Mouse (Mus musculus): ENCODE results near the gene Leng9. TPM values are rescaled to one million over a fixed set of nuclear protein-coding genes. Genes with fewer than 3 reads are reported as not detected.

The Leng9 gene
- polyA plus RNA-seq, 2 experiments, result 3.9 TPM

DNA sequence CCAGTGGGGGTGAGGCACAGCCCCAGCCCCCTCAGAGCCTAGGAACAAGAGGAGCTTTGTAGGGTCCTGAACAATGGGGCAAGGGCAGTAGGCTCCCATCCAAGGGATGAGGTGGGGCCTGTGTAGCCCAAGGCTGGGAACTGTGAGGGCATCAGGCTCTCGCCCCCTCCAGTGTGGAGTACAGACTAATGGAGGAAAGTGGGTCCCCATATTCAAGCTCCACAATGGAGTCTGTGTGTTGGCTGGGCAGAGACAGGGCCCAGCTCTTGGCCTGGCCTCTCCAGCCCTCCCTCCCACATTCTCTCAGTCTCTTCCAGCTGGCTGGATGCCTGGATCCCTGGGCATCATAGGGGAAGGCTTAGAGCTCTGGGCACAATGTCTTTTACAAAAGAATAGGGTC, 26.4 kb downstream of the Leng9 start:
- Histone ChIP-seq H3K9ac (ENCODE audit: low read depth, low read length, severe bottlenecking) (no peak overlapping the region), H3K4me2 (replicated peaks; ENCODE audit: low read depth, low read length, severe bottlenecking) (no peak overlapping the region), H3K9me3 (ENCODE audit: control insufficient read depth, low read length) (no peaks in the 10 kb centered on the region), H3K27ac (replicated peaks; ENCODE audit: low read depth, low read length) (no peak overlapping the region), H3K36me3 (ENCODE audit: control insufficient read depth, insufficient read depth, low read length) (no peaks in the 10 kb centered on the region), H3K27me3 (ENCODE audit: control insufficient read depth, insufficient read depth, low read length) (peaks cover 19% of the 10 kb centered on the region), H3K4me1 (ENCODE audit: control insufficient read depth, insufficient read depth, low read length) (0 out of 2 replicates have a peak, but pooled peaks cover 5% of the 10 kb centered on the region), H3K4me3 (replicated peaks; ENCODE audit: low read length) (no peak overlapping the region)
- no peak for DNase-seq (ENCODE audit: low spot score)
- no CpG with 5 or more reads among the region's 1 CpGs for WGBS
- no peak for ATAC-seq (ENCODE audit: low FRiP score, low read depth)
- no peak for TF ChIP-seq POLR2A (IDR thresholded peaks at IDR 0.05; ENCODE audit: borderline replicate concordance, extremely low read depth, insufficient read depth, insufficient read length)

DNA sequence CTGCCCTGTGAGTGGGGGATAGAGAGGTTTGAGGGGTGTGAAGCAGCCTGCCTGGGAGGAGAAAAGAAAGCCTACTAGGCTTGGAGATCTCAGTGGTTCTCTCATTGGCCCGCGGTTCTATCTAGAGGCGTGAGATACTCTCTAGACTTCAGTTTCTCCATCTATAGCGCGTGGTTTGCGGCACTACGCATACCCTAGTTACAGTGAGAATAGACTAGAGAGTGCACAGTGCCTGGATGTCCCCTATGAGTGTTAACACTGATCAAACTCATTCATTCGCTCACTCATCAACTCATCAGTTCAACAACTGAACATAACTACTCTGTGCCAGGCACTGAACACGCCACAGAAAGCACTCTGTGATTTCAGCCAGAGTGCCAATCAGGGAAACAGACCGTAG, 27.4 kb downstream of the Leng9 start:
- Histone ChIP-seq H3K27me3 (ENCODE audit: control insufficient read depth, insufficient read depth, low read length) (peaks cover 24% of the 10 kb centered on the region), H3K27ac (replicated peaks; ENCODE audit: low read depth, low read length) (no peak overlapping the region), H3K9ac (ENCODE audit: low read depth, low read length, severe bottlenecking) (no peak overlapping the region), H3K4me3 (replicated peaks; ENCODE audit: low read length) (no peak overlapping the region), H3K4me2 (replicated peaks; ENCODE audit: low read depth, low read length, severe bottlenecking) (no peak overlapping the region), H3K36me3 (ENCODE audit: control insufficient read depth, insufficient read depth, low read length) (no peaks in the 10 kb centered on the region), H3K9me3 (ENCODE audit: control insufficient read depth, low read length) (no peaks in the 10 kb centered on the region), H3K4me1 (ENCODE audit: control insufficient read depth, insufficient read depth, low read length) (0 out of 2 replicates have a peak, but pooled peaks cover 5% of the 10 kb centered on the region)
- ATAC-seq (ENCODE audit: low FRiP score, low read depth), result no peak
- no peak for TF ChIP-seq POLR2A (IDR thresholded peaks at IDR 0.05; ENCODE audit: borderline replicate concordance, extremely low read depth, insufficient read depth, insufficient read length)
- WGBS, result 85% methylated on average over 10 of the region's 10 CpGs
- DNase-seq (ENCODE audit: low spot score), result no peak

DNA sequence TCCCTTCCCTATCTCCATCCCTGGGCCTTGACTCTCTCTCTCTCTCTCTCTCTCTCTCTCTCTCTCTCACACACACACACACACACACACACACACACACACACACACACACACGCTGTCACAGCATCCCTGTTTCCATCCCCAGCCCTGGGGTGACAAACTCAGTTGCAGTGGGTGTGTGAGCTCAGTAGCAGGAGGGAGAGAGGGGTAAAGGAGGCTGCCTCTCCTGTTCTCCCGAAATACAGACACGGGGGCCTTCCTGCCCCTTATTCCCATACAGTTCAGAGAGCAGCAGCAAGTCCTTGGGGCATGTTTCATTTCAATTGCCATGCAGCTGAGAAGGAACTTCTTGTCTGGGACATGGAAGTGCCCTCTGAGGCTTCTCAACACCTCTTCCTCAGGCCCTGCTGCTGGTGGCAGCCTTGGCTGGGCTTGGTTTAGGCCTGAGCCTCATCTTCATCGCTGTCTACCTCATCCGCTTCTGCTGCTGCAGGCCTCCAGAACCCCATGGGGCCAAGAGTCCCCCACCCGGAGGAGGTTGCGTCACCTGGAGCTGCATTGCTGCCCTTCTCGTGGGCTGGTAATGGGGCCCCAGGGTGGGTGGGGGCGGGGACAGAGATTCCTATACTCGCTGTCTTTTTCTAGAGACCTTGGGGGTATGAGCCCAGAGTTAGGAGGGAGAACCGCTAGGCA, 28.0 kb downstream of the Leng9 start:
- TF ChIP-seq POLR2A (IDR thresholded peaks at IDR 0.05; ENCODE audit: borderline replicate concordance, extremely low read depth, insufficient read depth, insufficient read length), result no peak
- ATAC-seq (ENCODE audit: low FRiP score, low read depth) (no peak), DNase-seq (ENCODE audit: low spot score) (no peak)
- Histone ChIP-seq H3K36me3 (ENCODE audit: control insufficient read depth, insufficient read depth, low read length) (no peaks in the 10 kb centered on the region), H3K27me3 (ENCODE audit: control insufficient read depth, insufficient read depth, low read length) (peaks cover 24% of the 10 kb centered on the region), H3K9ac (ENCODE audit: low read depth, low read length, severe bottlenecking) (no peak overlapping the region), H3K27ac (replicated peaks; ENCODE audit: low read depth, low read length) (no peak overlapping the region), H3K9me3 (ENCODE audit: control insufficient read depth, low read length) (no peaks in the 10 kb centered on the region), H3K4me1 (ENCODE audit: control insufficient read depth, insufficient read depth, low read length) (0 out of 2 replicates have a peak, but pooled peaks cover 5% of the 10 kb centered on the region), H3K4me3 (replicated peaks; ENCODE audit: low read length) (no peak overlapping the region), H3K4me2 (replicated peaks; ENCODE audit: low read depth, low read length, severe bottlenecking) (no peak overlapping the region)
- 46% methylated on average over 11 of the region's 11 CpGs for WGBS

DNA sequence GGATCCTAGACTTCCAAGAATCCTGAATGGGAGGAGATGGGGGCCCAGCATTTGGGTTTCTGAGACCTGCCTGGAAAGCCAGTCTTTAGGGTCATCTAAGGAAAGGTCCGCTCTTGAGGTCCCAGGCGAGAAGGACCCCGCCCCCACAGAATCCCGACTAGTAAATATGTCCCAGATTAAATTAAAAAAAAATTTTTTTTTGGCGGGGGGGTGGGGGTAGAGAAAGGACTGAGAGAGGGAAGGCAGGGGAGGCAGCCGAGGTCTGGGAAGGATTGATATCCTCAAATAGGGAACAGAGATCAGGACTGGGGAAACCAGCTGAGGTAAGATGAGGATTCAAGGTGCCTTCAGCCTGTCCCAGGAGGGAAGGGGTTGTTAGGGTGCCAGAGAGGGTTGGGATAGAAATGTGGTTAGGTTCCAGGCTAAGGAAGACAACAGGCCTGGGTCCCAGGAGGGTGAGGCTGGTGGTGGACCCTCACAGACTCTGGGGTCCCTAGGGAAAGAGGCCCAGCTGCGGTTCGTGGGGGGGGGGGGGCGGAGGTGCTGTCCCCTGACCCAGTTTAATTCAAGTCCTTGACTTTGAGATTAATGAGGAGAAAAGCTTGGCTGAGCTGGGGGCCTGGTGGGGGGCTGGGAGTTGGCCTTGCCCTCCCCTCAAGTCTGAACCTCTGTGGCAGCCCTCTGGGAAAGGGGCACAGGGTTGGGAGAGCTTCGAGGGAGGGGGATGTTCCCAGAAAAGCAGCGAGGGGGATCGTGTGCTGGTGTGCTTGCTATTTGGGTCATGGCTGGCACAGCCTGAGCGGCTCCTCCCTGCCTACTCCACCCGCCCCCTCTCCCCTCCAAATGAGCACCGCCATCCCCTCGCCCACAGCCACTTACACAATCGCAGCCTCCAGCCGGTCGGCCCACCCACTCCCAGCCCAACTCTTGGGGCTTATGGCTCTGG, 29.9 kb downstream of the Leng9 start:
- 17% methylated on average over 15 of the region's 19 CpGs for WGBS
- Histone ChIP-seq H3K4me3 (replicated peaks; ENCODE audit: low read length) (peak overlapping the region; percentile 35; the same call in 1 of the 2 replicates), H3K4me2 (replicated peaks; ENCODE audit: low read depth, low read length, severe bottlenecking) (peak overlapping the region; percentile 61), H3K36me3 (ENCODE audit: control insufficient read depth, insufficient read depth, low read length) (no peaks in the 10 kb centered on the region), H3K27ac (replicated peaks; ENCODE audit: low read depth, low read length) (no peak overlapping the region), H3K9me3 (ENCODE audit: control insufficient read depth, low read length) (no peaks in the 10 kb centered on the region), H3K4me1 (ENCODE audit: control insufficient read depth, insufficient read depth, low read length) (0 out of 2 replicates have a peak, but pooled peaks cover 5% of the 10 kb centered on the region), H3K9ac (ENCODE audit: low read depth, low read length, severe bottlenecking) (no peak overlapping the region), H3K27me3 (ENCODE audit: control insufficient read depth, insufficient read depth, low read length) (peaks cover 24% of the 10 kb centered on the region)
- no peak for TF ChIP-seq POLR2A (IDR thresholded peaks at IDR 0.05; ENCODE audit: borderline replicate concordance, extremely low read depth, insufficient read depth, insufficient read length)
- no peak for DNase-seq (ENCODE audit: low spot score)
- ATAC-seq (ENCODE audit: low FRiP score, low read depth), result no peak

DNA sequence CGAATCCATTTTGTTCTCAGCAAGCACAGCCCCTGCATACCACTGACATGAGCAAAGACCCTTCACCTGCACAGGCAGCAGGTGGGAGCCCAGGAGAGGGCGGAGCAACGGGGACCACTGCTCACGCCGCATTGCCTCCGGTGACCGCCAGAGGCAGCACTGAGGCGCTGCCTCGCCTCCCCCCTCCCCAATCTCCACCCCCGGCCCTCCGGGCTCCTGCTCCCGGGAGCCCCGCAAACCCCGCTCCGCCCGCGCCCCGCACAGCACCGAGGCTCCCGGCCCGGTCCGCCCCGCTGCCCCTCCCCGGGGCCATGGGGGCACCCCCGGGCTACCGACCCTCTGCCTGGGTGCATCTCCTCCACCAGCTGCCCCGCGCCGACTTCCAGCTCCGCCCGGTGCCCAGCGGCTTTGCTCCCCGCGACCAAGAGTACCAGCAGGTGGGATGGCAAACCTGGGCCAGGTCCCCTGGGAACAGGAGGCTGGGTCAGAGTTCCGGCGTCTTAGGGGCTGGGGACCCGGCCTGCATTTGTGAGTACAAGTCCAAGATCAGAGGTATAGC, 30.8 kb downstream of the Leng9 start, which contains the start of gene Ttyh1:
Gene Ttyh1 (plus strand): TSS at position 65 of the 559 bp plus-strand sequence.
- Histone ChIP-seq H3K4me1 (ENCODE audit: control insufficient read depth, insufficient read depth, low read length) (0 out of 2 replicates have a peak, but pooled peaks cover 5% of the 10 kb centered on the region), H3K9ac (ENCODE audit: low read depth, low read length, severe bottlenecking) (peak within 1 kb of the TSS; percentile 40; the same call in 1 of the 2 replicates), H3K36me3 (ENCODE audit: control insufficient read depth, insufficient read depth, low read length) (no peaks in the 10 kb centered on the region), H3K4me3 (replicated peaks; ENCODE audit: low read length) (peak within 1 kb of the TSS; percentile 35), H3K27ac (replicated peaks; ENCODE audit: low read depth, low read length) (no peak within 1 kb of the TSS), H3K9me3 (ENCODE audit: control insufficient read depth, low read length) (no peaks in the 10 kb centered on the region), H3K27me3 (ENCODE audit: control insufficient read depth, insufficient read depth, low read length) (peaks cover 24% of the 10 kb centered on the region), H3K4me2 (replicated peaks; ENCODE audit: low read depth, low read length, severe bottlenecking) (peak within 1 kb of the TSS; percentile 61)
- no peak for TF ChIP-seq POLR2A (IDR thresholded peaks at IDR 0.05; ENCODE audit: borderline replicate concordance, extremely low read depth, insufficient read depth, insufficient read length)
- DNase-seq (ENCODE audit: low spot score) (no peak), ATAC-seq (ENCODE audit: low FRiP score, low read depth) (no peak)
- WGBS, result 1% methylated on average over 29 of the region's 37 CpGs
